In genomic region chr4:29078391-29078790, GRCm38 (mm10) we compare ENCODE assay signal across 23 mouse cellular contexts.
DNase-seq lines count a peak whose midpoint lies in the region; ATAC-seq and TF ChIP-seq lines count a peak whose summit lies in the region.
"Had no signal": no experiment of that assay in that cellular context is flagged by ENCODE, and none has a peak within 500 bp of the region (broad histone marks: within the 10 kb centered on the region; RNA-seq: fewer than 3 reads in every experiment).

No protein-coding gene starts in this region.

- TF ChIP-seq POLR2A in CH12.LX (IDR thresholded peaks at IDR 0.05; ENCODE audit: low read depth, low read length) (no peak), MEL (IDR thresholded peaks at IDR 0.05; ENCODE audit: control insufficient read depth in 1 of 2, insufficient read depth in 1 of 2, low read depth in 1 of 2, low read length in 2 of 2, poor library complexity in 1 of 2) (no peak)

- H3K27me3 ChIP-seq in CH12.LX (replicated peaks) (no peaks in the 10 kb centered on the region), MEL (ENCODE audit: control insufficient read depth in 1 of 2, insufficient read depth in 2 of 2, low read length in 2 of 2) (no peaks in the 10 kb centered on the region)
- no peaks in the 10 kb centered on the region for H3K27me3 ChIP-seq in neural tube, embryonic 15.5 days (replicated peaks)
- H3K27me3 ChIP-seq in hindbrain, embryonic 13.5 days = no peaks in the 10 kb centered on the region
- H3K27me3 ChIP-seq: Patski had no signal

- no peak overlapping the region for H3K4me2 ChIP-seq in CH12.LX (ENCODE audit: insufficient read depth, low read depth, poor library complexity, severe bottlenecking)
- no peak overlapping the region for H3K4me2 ChIP-seq in neural tube, embryonic 15.5 days
- H3K4me2 ChIP-seq in hindbrain, embryonic 13.5 days = no peak overlapping the region

- DNase-seq in CH12.LX (ENCODE audit: extremely low read depth) = no peak
- DNase-seq in ES-E14 (ENCODE audit: low read depth, low spot score) = no peak
- no peak for DNase-seq in MEL (ENCODE audit: low read depth, low spot score)
- DNase-seq in heart, postnatal 4 days = no peak
- DNase-seq: adrenal gland, adult 2 months; adrenal gland, adult 8-10 months; adrenal gland, postnatal 10 days; adrenal gland, postnatal 14 days; adrenal gland, postnatal 25 days; adrenal gland, postnatal 36 days; B cell, adult 2 months; cerebellum, adult 11 months; cerebellum, adult 11-12 months; cerebellum, adult 18-20 months; cerebellum, adult 2 months; cerebellum, adult 8-10 months; cerebellum, adult 9-10 months had no signal

- H3K4me3 ChIP-seq in CH12.LX (replicated peaks in 1 of 3; ENCODE audit: low read depth in 2 of 3, low read length in 2 of 3, poor library complexity in 1 of 3) = no peak overlapping the region
- H3K4me3 ChIP-seq in ES-E14 (ENCODE audit: insufficient read depth in 1 of 2, low read depth in 1 of 2, low read length in 2 of 2, poor library complexity in 1 of 2, severe bottlenecking in 1 of 2) = no peak overlapping the region
- H3K4me3 ChIP-seq in MEL (ENCODE audit: control insufficient read depth in 1 of 2, insufficient read depth in 1 of 2, low read depth in 2 of 2, low read length in 2 of 2) = no peak overlapping the region
- H3K4me3 ChIP-seq in neural tube, embryonic 15.5 days (replicated peaks) = no peak overlapping the region
- H3K4me3 ChIP-seq in hindbrain, embryonic 13.5 days = no peak overlapping the region

- no peak overlapping the region for H3K27ac ChIP-seq in CH12.LX (ENCODE audit: insufficient read depth, low read depth)
- H3K27ac ChIP-seq in ES-E14 (ENCODE audit: insufficient read depth, low read depth, low read length, poor library complexity, severe bottlenecking) = no peak overlapping the region
- H3K27ac ChIP-seq in MEL (ENCODE audit: control insufficient read depth, low read depth, low read length) = no peak overlapping the region
- no peak overlapping the region for H3K27ac ChIP-seq in neural tube, embryonic 15.5 days (replicated peaks)
- no peak overlapping the region for H3K27ac ChIP-seq in hindbrain, embryonic 13.5 days

- peaks cover 12% of the 10 kb centered on the region for H3K9me3 ChIP-seq in CH12.LX (replicated peaks; ENCODE audit: low read length)
- H3K9me3 ChIP-seq in ES-E14 (ENCODE audit: control insufficient read depth, insufficient read depth, low read depth, low read length) = no peaks in the 10 kb centered on the region
- H3K9me3 ChIP-seq in MEL (replicated peaks; ENCODE audit: insufficient read depth, low read length) = no peaks in the 10 kb centered on the region
- H3K9me3 ChIP-seq in neural tube, embryonic 15.5 days (replicated peaks) = no peaks in the 10 kb centered on the region
- no peaks in the 10 kb centered on the region for H3K9me3 ChIP-seq in hindbrain, embryonic 13.5 days
- H3K9me3 ChIP-seq: G1E had no signal

- no peak for ATAC-seq in neural tube, embryonic 15.5 days (ENCODE audit: low FRiP score)
- ATAC-seq in hindbrain, embryonic 13.5 days (ENCODE audit: low FRiP score) = no peak
- ATAC-seq: activated CD4-positive, CD25-positive, alpha-beta regulatory T cell, adult 4 months; CD4-positive, CD25-positive, alpha-beta regulatory T cell, adult 4 months; Patski had no signal

- H3K4me1 ChIP-seq in CH12.LX (ENCODE audit: control insufficient read depth in 1 of 2, insufficient read depth in 2 of 2) (no peaks in the 10 kb centered on the region), ES-E14 (ENCODE audit: control insufficient read depth in 2 of 2, insufficient read depth in 2 of 2, low read length in 2 of 2, poor library complexity in 1 of 2) (no peaks in the 10 kb centered on the region), MEL (ENCODE audit: control insufficient read depth in 1 of 2, insufficient read depth in 2 of 2, low read length in 2 of 2) (no peaks in the 10 kb centered on the region)
- no peaks in the 10 kb centered on the region for H3K4me1 ChIP-seq in neural tube, embryonic 15.5 days
- H3K4me1 ChIP-seq in hindbrain, embryonic 13.5 days (replicated peaks) = no peaks in the 10 kb centered on the region

- no peak for TF ChIP-seq RAD21 in CH12.LX (IDR thresholded peaks at IDR 0.05; ENCODE audit: low read depth, low read length)
- TF ChIP-seq RAD21 in MEL (IDR thresholded peaks at IDR 0.05; ENCODE audit: low read depth, low read length) = no peak

- TF ChIP-seq CTCF in CH12.LX (conservative IDR thresholded peaks at IDR 0.05 in 1 of 2, IDR thresholded peaks at IDR 0.05 in 1 of 2; ENCODE audit: low read depth in 2 of 2, low read length in 2 of 2) = no peak
- TF ChIP-seq CTCF in MEL (IDR thresholded peaks at IDR 0.05 in 2 of 3, conservative IDR thresholded peaks at IDR 0.05 in 1 of 3; ENCODE audit: control insufficient read depth in 1 of 3, insufficient read depth in 1 of 3, low read depth in 2 of 3, low read length in 3 of 3, poor library complexity in 1 of 3, severe bottlenecking in 1 of 3) = no peak

- H3K36me3 ChIP-seq in CH12.LX (replicated peaks in 1 of 2; ENCODE audit: control insufficient read depth in 1 of 2, insufficient read depth in 1 of 2, low read length in 1 of 2) = no peaks in the 10 kb centered on the region
- no peaks in the 10 kb centered on the region for H3K36me3 ChIP-seq in ES-E14 (ENCODE audit: control insufficient read depth, insufficient read depth, low read length, poor library complexity, severe bottlenecking)
- no peaks in the 10 kb centered on the region for H3K36me3 ChIP-seq in MEL (ENCODE audit: control insufficient read depth in 1 of 2, insufficient read depth in 2 of 2, low read length in 2 of 2)
- no peaks in the 10 kb centered on the region for H3K36me3 ChIP-seq in neural tube, embryonic 15.5 days
- H3K36me3 ChIP-seq in hindbrain, embryonic 13.5 days = no peaks in the 10 kb centered on the region
- H3K36me3 ChIP-seq: G1E had no signal

- dilution Hi-C loops in CH12.LX (cut with MboI; ENCODE audit: extremely low pct_ligation_motif_present, extremely low pct_unique_long_range_greater_than_20kb, low sequenced_read_pairs) = no loop called here

- TF ChIP-seq EP300 in CH12.LX (IDR thresholded peaks at IDR 0.05; ENCODE audit: low read length) (no peak), MEL (IDR thresholded peaks at IDR 0.05; ENCODE audit: low read depth in 1 of 2, low read length in 2 of 2) (no peak)

- H3K79me2 ChIP-seq in CH12.LX (replicated peaks; ENCODE audit: control insufficient read depth, extremely low read depth, insufficient read depth, poor library complexity, severe bottlenecking) (no peaks in the 10 kb centered on the region), MEL (ENCODE audit: control insufficient read depth, insufficient read depth, low read length, poor library complexity) (no peaks in the 10 kb centered on the region)

- in situ Hi-C loops in CH12.LX (cut with MboI; ENCODE audit: low pct_ligation_motif_present, low pct_unique_long_range_greater_than_20kb, low sequenced_read_pairs) (no loop called here), ES-E14 (cut with MboI; ENCODE audit: low sequenced_read_pairs in 2 of 2, unreplicated experiment in 2 of 2) (no loop called here)

- H3K9ac ChIP-seq in CH12.LX (ENCODE audit: insufficient read depth, low read depth) (no peak overlapping the region), ES-E14 (ENCODE audit: insufficient read depth, low read depth, low read length, poor library complexity, severe bottlenecking) (no peak overlapping the region), MEL (ENCODE audit: control insufficient read depth, low read depth, low read length, poor library complexity, severe bottlenecking) (no peak overlapping the region)
- no peak overlapping the region for H3K9ac ChIP-seq in neural tube, embryonic 15.5 days (replicated peaks)
- H3K9ac ChIP-seq in hindbrain, embryonic 13.5 days = no peak overlapping the region

- WGBS in neural tube, embryonic 15.5 days = 98% methylated on average over 3 of the region's 3 CpGs
- 99% methylated on average over 3 of the region's 3 CpGs for WGBS in hindbrain, embryonic 13.5 days

TF ChIP-seq in CH12.LX, 34 proteins besides CTCF, POLR2A, EP300 and RAD21:
- TF ChIP-seq MAFK (IDR thresholded peaks at IDR 0.05; ENCODE audit: insufficient replicate concordance, low read length) = peak; percentile 67; the same call in 1 of the 2 replicates
- TF ChIP-seq CHD1 (IDR thresholded peaks at IDR 0.05; ENCODE audit: low read depth, low read length) = no peak

TF ChIP-seq in ES-E14, 5 proteins besides CTCF, POLR2A, EP300 and RAD21:
- no peak for TF ChIP-seq HCFC1 (IDR thresholded peaks at IDR 0.05; ENCODE audit: borderline replicate concordance, insufficient read depth, low read length)
- TF ChIP-seq CHD2 (IDR thresholded peaks at IDR 0.05; ENCODE audit: low read depth, low read length) = no peak
- peak; percentile 84 for TF ChIP-seq MAFK (IDR thresholded peaks at IDR 0.05; ENCODE audit: insufficient read depth, low read depth, low read length)
- no peak for TF ChIP-seq ZNF384 (IDR thresholded peaks at IDR 0.05; ENCODE audit: low read depth, low read length)
- no peak for TF ChIP-seq ZC3H11A (IDR thresholded peaks at IDR 0.05; ENCODE audit: borderline replicate concordance, low read depth, low read length)
TF ChIP-seq in ES-E14: peak in this region for 1.

TF ChIP-seq in MEL, 35 proteins besides CTCF, POLR2A, EP300 and RAD21:
- TF ChIP-seq POLR2AphosphoS5 (IDR thresholded peaks at IDR 0.05; ENCODE audit: borderline replicate concordance, low read depth, low read length) (no peak), MAFK (IDR thresholded peaks at IDR 0.05; ENCODE audit: borderline replicate concordance, low read depth, low read length) (0 out of 2 replicates have a peak, but pooled peaks have one; percentile 22)

Comparison
In these comparisons a context has a peak if more than half of its experiments do, and no peak if none do; other contexts are left out.
1. Of the 35 proteins assayed by ChIP-seq in both MEL and CH12.LX: peak only in MEL: none; only in CH12.LX: none; in both: MAFK; in neither: 34.